Mouse (Mus musculus): ENCODE measurements around the gene Ankrd27.
A peak's percentile ranks its signal among the peaks of the same experiment; 100 is the strongest.

Gene Ankrd27

DNA sequence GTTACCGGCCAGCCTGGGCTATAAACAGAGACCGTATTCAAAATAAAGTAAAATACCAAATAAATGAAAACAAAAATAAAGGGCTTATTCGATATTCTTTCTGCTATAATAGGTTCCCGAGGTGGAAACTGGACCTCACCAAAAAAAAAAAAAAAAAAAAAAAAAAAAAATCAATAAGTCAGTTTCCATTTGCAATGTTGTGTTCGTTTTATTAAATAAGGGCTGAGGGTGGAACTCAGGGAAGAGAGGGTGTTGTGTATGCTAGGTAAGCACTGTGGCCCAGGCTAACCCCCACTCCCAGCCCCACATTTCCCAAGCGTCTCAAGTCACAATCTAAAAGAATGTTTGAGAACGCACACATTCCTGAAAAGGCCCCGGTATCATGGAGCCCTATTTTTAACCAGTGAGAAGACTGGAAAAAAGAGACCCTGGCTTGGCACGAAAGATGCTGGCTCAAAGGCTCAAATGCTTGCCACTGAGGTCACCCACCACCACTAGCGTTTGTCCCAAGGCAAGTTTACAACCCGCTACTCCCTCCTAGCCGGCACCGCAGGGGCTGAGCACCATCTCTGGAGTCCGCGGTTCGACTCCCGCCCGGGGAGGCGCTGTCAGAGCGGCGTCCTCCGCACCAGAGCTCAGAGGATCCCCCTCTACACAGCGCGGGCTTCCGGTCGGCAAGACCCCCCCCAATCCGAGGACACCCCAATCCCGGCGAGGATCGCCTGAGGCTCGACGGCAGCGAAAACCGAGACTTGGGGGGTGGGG lies 60.5 kb downstream of the Ankrd27 start:
- DNase-seq: peak; percentile 34 to 44

DNA sequence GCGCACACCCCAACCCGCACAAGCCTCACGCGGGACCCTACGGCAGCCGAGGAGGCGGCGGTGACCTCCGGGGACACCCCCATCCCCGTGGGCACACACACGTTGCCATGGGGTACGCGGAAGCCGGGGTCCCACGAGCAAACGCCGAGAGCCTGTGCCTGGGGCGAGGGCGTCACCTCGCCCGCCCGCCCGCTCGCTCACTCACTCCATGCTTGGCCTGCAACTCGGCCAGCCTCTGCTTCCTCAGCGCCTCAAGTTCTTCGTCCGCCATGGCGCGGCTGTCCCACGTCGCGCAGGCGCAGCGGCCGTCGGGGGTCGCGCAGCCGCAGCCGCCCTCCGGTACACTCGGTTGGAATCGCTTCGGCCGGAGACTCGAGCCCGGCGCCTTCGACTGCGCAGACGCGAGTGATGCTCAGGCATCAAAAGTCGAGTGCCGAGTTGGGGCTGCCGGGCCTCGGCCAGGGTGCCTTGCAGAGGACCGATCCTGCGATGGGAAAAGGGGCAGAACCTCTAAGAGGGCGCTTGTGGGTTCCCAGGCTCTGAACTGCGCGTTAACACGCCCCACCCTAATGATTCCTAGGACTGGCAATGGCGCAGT lies 61.2 kb downstream of the Ankrd27 start, which contains the start of gene Pdcd5:
Gene Pdcd5, minus strand, starts transcription at position 421 of the 598 bp plus-strand sequence.
- DNase-seq: peak; percentile 98

DNA sequence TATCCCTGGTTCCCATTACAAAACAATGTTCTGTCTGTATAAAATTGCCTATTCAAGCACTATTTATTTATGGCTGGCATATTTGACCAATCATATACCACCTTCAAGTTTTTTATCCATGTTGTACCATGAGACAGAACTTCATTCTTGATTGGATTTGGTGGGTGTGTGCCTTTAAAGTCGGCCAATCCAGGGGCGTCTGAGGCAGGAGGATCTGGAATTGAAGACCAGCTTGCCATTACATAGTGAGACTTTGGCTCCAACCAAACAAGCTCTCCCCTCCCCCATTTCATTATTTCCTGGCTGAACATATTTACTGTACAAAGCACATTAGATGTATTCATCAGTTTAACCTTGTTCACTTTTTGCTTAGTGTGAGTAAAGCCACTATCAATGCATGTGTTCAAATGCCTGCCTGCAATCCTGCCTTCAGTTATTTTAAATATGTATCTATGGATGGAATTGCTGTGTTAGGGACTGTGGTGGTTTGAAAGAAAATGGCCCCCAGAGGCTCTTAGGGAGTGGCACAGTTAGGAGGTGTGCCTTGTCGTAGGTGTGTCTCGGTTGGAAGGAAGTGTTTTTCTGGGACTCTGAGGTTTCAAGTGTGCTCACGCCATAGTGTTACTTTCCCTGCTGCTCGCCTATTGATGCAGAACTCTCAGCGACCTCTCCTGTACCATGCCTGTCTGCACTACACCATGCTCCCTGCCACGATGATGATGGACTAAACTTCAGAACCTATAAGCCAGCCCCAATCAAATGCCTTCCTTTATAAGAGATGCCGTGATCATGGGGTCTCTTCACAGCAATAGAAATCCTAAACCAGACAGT lies 62.4 kb downstream of the Ankrd27 start:
- DNase-seq: no peak

DNA sequence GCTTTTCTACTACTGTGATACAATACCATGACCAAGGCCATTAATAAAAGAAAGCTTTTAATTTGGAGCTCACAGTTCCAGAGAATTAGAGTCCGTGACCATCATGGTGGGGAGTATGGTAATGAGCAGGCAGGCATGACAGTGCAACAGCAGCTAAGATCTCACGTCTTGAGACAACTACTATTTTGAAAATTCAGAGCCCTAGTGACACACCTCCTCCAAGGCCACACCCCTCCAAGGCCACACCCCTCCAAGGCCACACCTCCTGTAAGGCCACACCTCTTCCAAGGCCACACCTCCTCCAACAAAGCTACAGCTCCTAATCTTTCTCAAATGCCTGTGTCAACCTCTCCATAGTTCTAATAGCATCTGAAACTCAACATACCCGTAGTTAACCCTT lies 63.0 kb downstream of the Ankrd27 start:
- DNase-seq: peak in 1 of 2 experiments; percentile 37

DNA sequence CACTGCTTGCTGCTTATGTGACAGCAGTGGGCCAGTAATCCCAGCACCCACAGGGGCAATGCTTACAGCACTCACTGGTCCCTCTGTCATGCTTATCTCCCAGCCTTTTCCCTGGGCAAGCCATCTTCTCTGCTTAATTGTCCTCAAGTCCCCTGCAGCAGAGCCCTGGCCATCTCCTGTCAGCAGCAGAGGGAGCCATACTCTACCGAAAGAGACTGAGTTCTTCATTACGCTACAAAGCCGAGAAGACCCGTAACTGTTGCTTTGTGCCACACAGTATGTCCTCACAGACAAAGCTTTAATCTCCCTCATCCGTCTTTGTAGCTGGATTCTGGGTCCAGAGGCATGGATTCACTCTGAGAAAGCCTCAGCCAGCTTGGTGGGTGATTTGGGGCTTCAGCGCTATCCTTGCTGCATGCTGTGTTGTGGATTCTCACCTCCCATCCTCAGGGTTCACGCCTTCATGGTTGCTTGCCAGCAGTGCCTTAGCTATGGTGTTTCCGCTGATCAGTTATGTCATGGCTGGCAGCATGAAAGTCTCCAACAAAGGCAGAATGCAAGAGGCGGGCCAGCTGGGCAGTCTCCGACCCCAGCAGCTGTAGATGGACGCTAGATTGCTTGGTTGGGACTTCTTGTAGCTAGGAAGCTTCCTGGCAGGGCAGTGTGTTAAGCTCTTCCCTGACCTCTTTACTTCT lies 64.8 kb downstream of the Ankrd27 start:
- DNase-seq: peak; percentile 25 to 29

DNA sequence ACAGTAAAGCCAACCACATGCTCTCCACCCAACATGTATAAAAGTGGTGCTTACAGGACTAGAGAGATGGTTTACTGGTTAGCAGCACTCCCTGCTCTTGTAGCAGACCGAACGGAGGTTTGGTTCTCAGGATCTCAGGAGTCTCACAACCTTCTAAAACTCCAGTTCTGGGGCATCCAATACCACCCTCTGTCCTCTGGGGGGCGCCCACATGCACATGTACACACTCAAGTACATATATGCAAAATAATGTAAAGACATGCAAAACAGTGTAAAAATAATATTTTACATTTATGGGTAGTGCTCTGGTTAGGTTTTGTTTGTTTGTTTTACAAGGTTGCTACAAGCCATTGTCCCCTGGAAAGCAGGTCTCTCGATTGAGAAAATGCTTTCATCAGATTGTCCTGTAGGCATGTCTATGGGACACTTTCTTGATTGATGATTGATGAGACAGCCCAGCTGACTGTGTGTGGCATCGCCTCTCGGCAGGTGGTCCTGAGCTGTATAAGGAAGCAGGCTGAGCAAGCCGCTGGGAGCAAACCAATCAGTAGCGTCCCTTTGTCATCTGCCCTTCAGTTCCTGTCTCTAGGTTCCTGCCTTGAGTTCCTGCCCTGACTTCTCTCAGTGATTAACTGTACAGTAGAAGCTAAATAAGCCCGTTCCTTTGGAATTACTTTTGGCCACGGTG lies 65.7 kb downstream of the Ankrd27 start:
- no peak for DNase-seq

DNA sequence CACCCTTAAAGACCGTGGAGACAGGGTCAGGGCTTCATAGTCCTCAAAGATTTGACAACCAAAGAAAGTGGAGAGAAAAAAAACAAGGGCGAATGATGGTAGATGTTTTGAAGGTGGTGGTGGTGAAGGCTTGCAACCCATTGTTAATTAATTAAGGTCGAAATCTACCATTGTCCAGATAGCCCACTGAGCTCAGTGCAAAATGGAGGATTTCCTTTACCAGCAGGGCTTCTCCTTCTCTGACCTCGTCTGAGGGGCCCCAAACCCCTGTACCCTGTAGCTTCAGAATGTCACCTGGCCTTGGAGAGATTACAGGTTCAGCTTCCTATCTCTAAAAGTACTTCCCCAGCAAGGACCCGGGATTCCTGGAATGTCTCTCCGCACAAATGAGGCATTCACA lies 71.8 kb downstream of the Ankrd27 start:
- no peak for DNase-seq

DNA sequence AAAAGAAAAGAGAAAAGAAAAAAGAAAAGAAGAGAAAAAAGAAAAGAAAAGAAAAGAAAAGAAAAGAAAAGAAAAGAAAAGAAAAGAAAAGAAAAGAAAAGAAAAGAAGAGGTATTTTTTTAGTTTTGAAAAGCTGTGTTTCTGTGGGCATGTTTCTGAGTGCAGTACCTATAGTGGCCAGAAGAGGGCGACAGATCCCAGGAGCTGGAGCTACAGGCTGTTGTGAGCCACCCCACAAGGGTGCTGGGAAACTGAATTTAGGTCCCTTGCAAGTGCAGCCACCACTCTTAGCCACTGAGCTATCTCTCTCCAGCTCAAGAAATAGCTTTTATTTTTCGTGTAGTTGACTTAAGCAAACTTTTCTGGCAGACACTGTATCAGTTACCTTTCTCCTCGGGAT lies 73.1 kb downstream of the Ankrd27 start:
- peak in 1 of 2 experiments; percentile 35 for DNase-seq

DNA sequence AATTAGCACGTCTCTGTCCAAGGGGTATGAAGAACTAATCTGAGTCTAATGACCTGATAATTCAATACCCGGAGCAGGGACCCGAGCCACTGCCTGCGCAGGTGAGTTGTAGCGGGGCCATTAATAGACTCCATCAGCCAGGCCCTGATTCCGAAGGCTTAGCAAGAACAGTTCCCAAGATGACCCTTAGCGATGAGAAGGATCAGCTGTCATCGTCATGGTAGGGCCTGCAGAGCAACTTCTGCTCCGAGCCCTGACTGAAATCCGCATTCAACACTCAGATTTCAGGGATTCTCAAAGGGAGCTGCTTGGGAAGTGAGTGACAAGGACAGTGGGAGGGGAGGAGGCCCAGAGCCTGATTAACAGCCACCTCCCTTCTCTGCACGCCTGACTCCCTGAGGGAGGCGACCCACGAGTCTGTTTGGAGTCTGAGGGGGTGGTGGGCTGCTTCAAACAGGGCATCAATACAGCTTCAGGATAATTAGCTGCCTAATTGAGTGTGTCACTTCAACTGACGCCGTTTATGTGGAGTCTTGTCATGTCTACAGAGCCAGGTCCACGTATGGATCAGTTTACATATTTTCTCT lies 77.8 kb downstream of the Ankrd27 start:
- DNase-seq: no peak

DNA sequence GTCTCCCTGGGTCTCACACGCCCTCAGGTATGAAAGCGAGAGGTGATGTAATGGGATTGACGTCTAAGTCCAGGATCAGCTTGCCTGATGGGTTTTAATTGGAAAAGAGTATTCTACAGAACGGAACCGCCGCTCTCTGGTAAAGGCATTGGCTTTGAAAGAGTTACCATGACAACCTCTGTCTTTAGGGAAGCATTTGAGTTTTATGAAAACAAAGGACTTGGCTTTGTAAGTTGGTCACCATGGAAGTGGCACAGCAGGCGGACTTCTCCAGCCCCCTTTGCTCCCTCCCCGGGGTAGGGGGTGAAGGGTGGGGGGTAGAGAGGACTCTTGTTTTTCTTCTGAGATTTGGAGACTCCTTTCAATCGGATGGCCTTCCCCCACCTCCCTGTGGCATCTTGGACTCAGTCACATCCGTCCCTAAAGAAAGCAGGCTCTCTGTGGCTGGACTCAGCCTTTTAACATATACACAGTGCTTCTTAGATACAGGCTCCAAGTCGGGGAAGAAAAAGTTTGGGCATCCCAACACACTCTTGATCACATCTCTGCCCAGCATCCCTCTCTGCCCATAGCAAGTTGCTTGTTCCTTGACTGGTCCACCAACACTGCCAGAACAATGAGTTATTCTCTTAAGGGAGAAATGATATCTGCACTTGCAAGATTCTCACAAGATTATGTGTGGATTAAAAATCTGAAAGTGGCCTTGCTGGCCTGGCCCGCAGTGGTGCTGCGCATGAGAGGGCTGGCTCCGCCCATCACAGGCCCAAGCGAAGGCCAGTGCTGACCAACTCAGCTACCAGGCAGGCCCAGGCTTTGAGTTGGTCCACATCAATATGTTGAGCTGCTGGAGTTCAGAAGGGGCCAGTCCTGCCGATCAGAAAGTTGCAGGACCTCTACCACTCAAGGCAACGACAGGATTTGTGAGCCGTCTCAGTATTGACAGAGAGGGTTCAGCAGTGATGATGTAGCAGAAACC lies 82.3 kb downstream of the Ankrd27 start:
- peak in 1 of 2 experiments; percentile 14 for DNase-seq

DNA sequence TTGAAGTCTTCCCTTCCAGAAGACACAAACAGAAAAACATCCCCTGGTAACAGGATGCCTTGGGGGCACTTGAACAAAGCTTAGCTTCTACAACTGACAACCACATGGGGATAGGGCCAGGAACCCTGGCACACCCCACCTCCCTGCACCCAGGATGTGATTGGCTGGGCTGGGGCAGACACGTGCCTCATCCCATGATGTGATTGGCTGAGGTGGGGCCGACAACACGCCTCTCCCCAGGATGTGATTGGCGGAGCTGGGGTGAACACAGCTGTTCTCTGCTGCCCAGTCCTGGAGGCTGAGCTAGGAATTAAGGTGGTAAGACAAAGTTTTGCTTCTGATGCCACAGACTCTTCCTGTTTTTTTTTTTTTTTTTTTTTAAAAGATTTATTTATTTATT lies 92.9 kb downstream of the Ankrd27 start:
- no peak for DNase-seq

DNA sequence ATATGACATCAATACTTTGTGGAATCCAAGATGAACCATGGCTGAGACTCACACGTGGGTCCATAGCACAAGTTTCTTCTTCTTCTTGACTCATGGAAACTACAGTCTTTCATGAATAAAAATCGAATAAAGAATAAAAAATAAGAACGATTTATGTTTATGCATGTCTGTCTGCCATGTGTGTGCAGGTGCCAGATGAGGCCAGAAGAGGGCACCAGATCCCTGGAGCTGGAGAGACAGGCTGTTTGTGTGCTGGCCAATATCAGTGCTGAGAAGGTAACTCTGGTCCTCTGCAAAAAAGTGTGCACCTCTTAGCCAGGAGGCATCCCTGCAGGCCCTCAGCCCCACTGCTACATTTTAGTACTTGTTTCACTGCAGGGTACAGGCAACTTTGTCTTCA lies 95.5 kb downstream of the Ankrd27 start:
- DNase-seq: no peak

DNA sequence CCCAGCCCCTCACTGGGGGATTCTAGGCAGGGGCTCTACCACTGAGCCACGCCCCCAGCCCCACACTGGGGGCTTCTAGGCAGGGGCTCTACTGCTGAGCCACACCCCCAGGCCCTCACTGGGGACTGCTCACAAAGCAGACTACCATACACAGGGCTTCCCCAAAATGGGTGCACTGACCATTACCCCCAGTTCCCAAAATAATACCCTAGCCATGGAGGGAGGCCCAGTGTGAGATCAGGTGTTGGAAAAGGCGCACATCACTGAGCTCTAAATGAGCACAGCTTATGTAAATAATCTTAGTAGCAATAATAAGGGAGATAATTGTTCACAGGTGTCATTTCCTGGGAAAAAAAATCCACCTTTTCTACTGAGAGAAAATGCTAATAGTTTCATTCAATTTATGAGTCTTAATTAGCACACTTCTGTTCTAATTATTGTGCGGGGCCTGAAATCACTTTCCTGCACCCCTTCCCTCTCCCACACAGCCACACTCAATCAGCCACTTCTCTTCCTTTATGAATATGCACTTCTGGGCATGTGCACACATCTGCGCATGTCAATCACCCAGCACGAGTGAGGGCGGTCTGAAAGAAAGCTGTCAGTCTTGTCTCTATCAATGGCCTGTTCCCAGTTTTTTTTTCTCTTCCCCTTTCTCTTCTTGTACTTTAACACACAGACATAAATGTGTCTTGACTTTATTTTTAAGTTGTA lies 97.5 kb downstream of the Ankrd27 start:
- no peak for DNase-seq

DNA sequence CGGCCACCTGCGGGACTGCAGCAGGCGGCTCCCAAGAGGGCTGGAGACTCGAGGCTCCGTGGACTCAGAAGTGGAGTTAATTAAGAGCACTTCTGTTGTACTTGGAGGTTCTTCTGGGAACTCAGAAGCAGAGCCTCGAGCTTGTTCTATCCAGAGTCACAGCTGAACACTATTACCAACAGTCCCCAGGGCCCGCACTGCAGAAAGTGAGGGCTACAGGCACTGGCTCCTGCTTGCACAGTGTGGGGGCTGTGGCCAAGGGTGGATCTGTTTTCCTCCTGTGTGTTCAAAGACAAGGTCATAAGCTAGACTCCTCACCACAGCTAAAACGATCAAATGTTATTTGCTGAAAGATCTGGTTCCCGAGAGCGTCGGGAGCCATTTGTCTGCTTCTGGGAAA lies 100.2 kb downstream of the Ankrd27 start:
- DNase-seq: no peak

DNA sequence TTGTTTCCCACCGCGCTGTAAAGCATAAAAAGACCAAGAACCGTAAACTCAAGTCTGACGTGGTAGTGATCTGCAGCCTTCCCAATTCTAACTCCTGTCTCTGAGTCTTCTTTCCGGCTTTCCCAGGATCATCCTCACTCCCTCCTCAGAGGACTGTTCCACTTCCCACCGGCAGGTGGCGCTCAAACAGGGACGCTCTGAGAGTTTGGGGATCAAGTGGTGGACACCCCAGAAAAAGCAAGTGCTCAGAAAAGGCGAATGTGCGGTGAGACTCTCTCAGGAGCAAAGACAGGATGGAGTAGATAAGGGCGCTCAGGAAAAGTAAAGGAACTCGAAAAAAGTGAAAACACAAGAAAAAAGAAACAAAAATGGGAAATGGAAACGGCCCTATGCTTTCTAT lies 100.7 kb downstream of the Ankrd27 start:
- DNase-seq: peak; percentile 73 to 81

DNA sequence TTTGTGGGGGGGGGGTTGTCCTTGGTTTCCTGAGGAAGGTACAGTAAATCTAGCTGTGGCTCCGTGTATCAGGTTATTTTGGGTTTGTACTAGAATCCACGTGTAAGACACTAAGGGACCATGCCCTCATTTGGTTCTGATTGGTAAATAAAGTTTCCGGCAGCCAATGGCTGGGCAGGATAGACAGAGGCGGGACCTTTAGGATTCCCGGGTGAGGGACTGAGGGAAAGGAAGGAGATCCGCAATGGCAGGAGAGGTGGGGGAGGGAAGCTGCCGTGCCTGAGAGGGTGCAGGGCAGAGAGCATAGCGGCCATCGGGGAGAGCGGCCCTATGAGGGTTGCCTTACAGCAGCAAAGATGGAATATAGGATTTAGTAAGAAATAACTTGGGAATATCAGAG lies 101.2 kb downstream of the Ankrd27 start:
- DNase-seq: peak in 1 of 2 experiments; percentile 34

DNA sequence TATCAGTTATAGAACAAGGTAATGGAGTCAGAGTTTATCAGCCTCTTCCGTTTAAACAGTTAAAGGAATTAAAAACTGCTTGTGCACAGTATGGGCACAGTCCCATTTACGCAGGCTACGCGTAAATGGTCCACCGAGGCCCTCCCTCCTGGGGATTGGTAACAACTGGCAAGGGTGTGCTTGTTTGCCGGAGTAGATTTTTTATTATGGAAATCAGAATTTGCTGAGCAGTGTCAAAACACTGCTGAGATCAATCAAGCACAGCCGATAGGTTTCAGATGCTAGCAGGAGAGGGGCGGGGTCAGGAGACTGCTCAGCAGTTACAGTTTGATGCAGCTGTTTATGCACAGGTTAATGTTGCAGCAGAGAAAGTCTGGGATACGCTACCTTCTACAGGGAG lies 102.2 kb downstream of the Ankrd27 start:
- no peak for DNase-seq

Measured in cerebellum, postnatal 25 days (tissue).